Mouse (Mus musculus) layer of hippocampus, postnatal 36 days (tissue): ENCODE measurements around the gene Slc5a6. TPM values are rescaled to one million over a fixed set of nuclear protein-coding genes. Genes with fewer than 3 reads are reported as not detected.
A peak's percentile ranks its signal among the peaks of the same experiment; 100 is the strongest.
"Not testable (repeated sequence)": the region's sequence is repeated elsewhere in the genome, so short reads cannot be mapped to it uniquely, and the experiment has no call there.

ENCODE experiments used
- DNase-seq, 2 experiments: peaks; one replicate each; pipeline ENCODE4 v3.0.0; 2022
- total RNA-seq, 2 experiments: library from RNA; stranded (reverse); gene quantifications; 2 replicates each; pipeline ENCODE4 v1.2.3; 2021

The Slc5a6 gene
- total RNA-seq, 2 experiments from 2014 or later = 13.7 to 14.2 TPM

DNA sequence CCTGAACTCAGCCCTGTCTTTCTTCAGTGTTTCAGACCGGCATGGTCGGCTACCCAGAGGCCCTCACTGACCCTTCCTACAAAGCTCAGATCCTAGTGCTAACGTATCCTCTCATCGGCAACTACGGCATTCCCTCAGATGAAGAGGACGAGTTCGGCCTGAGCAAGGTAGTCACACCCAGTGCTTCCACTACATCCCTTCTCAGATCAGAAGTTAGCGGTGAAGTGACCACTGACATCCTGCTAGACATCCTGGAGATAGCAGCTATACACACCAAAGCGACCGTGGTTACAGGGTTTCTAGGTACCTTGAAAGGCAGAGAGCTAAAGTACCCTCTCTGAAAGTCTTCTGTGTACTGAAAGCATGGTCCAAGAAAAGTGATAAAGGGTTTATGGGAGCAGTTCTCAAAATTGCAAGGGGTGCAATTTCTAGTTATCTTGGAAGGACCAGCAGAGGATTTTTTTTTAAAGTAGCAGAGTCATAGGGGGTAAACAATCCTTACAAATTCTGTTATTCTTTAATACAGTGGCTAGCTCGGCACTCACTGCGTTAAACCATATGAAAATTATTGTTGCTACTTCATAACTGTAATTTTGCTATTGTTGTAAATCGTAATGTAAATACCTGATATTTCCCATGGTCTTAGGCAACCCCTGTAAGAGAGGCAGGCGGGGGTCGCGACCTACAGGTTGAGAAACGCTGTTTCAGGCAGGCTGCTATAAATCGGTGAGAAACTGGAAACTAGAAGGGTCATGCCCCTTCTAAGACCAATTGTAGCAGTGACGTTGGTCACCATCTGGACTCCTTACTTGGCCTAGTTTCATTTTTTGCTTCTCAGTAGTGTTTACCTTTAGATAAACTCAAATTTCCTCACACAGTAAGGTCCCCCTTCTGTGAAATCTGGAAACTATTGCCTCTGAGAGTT is 6.8 kb upstream of the Slc5a6 start:
- DNase-seq = no peak

DNA sequence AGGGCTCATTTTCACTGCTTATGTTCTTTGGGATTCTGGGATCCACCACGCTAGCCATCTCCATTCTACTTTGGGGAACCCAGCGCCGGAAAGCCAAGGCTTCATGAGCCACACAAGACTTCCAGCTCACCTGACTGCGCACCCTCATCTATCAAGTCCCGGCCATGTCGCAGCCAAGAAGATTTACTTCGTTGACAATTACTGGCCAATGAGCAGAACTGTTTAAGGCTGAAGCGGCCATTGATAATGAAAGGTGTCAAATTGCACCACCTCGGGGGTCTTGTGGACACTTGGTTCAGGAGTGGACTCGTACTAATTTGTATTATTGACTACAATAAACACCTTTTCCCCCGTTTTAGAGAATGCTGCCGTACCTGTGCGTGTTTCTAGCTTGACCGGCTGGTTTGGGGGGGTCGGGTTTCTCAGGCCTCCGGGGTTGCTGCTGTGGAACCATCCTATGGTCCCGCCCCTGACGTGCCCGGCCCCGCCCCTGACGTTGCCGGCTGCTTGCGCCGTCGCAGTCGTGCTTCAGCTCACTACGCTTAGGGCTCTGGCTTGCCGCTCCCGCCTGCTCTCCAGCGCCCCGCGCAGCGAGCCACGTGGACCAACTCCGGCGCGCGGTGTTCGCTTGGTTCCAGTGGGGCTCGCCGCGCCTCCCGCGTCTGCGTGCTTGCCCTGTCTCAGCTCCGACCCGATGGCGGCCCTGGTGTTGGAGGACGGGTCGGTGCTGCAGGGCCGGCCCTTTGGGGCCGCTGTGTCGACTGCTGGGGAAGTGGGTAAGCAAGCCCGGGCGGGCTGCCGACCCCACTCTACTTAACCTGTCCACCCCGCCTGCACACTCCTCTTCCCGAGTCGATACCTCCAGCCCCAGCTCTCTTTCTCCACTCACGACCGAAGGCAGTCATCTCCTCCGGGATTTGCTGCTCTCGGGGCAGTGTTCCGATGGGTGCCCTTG is 5.8 kb upstream of the Slc5a6 start, which contains the start of gene Cad:
Gene Cad (plus strand): TSS at position 520 of the 955 bp plus-strand sequence.
- DNase-seq = peak; percentile 95

DNA sequence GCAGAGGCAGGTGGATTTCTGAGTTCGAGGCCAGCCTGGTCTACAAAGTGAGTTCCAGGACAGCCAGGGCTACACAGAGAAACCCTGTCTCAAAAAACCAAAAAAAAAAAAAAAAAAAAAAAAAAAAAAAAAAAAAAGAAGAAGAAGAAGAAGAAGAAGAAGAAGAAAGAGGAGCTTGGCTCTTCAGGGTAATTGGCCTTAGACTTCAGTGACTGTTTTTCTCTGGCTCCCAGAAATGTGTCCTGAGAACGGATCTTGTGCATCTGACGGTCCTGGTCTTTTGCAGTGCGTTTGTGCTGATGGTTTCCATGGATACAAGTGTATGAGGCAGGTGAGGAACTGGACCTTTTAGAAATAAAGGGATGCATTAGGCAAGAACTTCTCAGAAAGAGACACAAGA is 5.0 kb upstream of the Slc5a6 start:
- DNase-seq = not testable (repeated sequence)

DNA sequence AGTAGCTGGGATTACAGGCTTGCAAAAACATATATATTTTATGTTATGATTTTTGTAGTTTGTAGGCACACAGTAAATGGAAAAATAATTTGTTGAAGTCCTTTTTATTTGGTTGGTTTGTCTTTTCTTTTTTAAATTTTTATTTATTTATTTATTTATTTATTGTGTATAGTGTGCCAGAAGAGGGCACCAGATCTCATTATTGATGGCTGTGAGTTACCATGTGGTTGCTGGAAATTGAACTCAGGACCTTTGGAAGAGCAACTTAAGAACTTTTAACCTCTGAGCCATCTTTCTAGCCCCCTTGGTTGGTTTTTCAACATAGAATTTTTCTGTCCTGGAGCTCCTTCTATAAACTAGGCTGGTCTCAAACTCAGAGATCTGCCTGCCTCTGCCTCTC is 1.7 kb upstream of the Slc5a6 start:
- DNase-seq = no peak

DNA sequence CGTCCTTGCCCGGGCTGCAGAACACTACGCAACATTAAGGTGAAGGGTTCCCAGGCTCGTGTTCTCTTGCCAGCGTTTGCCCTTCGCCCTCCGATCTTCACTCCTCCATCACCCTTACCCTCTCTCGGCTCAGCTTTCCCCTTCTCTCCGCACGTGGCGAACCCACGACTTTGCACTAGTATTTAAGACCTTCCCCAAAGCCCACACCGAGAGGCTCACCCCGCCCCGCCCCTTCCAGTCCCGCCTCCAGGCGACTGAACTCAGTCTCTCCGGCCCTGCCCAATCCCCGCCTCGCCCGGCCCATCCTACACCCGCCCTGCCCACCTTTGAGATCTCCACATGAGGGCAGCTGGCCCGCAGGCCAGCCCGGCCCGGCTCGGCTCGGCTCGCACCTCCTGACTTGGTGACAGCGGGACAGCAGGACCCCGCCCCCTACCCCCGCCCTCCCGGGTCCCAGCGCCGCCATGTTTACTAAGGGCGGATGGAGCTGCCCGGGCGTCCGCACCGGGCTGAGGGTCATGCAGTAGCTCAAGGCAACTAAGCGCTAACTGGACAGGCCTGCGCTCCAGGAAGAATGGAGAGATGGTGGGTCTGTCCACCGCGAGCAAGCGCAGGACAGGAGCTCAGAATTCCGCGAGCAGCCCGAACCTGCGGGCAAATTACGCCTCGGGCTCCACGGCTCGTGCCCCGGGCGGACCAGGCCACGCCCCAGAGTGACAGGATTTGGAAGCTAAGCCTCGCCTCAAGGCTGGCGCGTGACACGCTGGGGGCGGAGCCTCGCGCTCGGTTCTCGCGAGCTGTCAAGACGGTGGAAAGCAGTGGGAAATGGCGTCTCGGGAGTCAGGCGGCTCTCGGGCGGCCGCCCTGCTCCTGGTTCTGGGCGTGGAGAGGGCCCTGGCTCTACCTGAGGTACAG is 619 bp downstream of the Slc5a6 start, which contains the start of gene Atraid:
Gene Atraid (plus strand): TSS at position 465 of the 915 bp plus-strand sequence.
- peak; percentile 99 for DNase-seq

DNA sequence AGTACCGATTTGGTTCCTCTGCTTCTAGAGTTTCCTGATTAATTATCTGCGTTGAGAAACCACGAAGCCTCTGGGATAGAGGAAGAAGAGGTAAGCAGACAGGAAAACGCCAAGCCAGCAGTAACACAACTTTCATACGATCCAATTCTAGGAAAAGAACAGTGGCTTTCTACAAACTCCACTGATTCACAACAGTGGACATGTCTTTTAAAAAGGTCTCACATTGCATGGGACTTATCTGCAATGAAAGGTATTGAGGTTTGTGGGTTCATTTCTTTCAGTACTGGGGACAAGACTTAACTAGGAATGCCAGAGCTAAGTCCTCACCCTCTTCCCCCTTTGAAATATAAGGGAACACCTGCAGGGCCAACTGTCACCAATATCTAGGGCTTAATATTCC is 1.6 kb downstream of the Slc5a6 start:
- DNase-seq = no peak

DNA sequence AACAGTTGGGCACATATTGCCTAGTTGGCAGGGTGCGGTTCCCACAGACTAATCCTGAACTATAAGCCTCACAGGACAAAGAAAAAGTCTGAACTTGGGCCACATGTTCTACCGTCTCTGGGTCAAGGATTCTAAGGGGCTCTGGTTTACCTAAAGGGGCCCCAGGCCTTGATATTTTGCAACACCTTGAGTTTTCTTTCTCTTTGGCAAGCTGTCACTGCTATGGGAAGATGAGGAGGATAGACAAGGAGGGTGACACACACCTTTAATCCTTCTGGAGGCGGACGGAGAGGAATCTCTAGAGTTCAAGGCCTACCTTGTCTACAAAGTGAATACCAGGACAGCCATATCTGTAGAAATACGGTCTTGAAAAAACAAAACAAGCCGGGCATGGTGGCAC is 2.3 kb downstream of the Slc5a6 start:
- DNase-seq = no peak

DNA sequence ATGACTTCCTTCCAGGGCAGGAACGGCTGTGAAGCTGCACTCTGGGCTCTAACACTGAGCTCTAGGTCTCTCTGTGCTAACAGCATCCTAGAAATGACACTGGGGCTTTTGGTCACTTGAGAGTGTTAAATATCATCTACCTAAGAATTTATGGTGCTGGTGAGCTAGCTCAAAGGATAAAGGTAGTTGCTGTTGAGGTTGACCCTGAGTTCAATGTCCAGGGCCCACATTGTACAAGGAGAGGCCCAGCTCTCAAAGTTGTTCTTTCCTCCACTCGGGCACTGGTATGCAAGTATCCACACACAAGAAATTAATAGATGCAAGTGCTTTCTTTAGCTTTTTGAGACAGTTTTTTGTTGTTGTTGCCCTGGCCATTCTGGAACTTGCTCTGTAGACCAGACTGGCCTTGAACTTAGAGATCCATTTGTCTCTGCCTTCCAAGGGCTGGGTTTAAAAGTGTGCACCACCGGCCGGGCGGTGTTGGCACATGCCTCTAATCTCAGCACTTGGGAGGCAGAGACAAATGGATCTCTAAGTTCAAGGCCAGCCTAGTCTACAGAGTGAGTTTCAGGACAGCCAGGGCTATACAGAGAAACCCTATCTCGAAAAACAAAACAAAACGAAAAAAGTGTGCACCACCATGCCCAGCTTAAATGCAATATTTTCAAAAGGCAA is 10.4 kb downstream of the Slc5a6 start:
- no peak for DNase-seq

DNA sequence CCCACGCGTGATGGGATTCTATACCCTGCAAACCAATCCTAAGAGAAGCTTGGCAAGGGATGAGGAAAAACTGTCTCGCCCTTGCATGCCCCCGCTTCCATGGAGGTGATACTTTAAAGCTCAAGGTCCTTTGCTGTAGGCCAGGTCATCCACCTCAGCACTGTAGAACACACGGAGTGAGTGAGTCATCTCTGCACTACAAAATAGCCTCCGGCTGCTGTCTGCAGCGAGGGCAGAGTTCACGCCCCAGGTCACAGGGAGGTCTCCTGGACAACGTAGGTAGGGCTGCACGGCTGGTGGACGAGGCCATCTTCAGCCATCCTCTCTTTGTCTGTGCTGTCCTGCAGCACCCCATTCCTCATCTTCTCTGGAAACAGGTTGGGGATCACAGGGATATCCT is 12.2 kb downstream of the Slc5a6 start:
- DNase-seq = not testable (repeated sequence)

DNA sequence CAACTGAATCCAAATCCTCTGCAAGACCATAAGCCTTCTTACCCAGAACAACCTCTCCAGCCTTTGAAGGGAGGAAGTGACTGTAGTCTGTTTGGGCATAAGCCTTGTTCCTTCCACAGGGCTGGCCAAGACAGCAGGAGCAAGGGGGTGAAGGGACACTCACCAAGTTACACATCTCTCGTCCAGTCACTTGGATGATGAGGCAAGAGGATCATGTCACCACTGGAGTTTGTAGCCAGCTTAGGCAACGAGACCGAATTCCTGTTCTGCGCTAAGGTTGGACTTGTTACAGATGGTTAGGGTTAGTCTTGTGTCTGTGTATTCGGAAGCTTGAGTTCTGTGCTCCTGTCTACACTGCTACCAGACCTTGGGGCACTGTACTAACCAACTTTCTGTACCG is 14.1 kb downstream of the Slc5a6 start:
- no peak for DNase-seq

DNA sequence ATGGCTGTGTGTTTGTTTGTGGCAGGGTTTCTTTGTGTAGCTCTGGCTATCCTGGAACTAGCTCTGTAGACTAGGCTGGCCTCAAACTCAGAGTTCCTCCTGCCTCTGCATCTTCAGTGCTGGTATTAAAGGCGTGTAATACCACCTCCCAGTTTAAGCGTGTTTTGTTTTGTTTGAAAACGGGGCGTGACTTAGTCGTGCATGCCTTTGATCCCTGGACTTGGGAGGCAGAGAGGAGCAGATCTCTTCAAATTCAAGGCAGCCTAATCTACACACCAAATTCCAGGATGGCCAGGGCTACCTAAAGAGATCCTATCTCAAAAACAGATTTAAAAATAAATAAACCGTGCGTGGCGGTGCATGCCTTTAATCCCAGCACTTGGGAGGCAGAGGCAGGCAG is 17.2 kb downstream of the Slc5a6 start:
- no peak for DNase-seq

DNA sequence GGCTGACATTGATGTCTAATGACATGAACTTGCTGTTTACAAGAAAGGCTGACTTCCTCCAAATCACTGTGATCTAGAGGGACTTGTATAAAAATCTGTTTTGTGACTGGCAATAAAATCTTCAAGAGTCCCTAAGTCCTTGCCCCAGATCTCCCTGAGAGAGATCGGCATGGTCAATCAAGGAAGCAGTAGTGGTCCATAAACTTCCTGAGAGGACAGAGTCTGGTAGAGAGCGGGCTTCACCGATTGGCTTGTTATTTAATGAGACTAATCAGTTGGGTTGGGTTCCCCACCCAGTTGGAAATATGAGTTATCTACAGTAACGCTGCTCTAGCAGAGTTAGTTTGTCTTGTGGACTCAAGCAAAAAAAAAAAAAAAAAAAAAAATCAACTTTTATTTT is 17.8 kb downstream of the Slc5a6 start:
- no peak for DNase-seq

DNA sequence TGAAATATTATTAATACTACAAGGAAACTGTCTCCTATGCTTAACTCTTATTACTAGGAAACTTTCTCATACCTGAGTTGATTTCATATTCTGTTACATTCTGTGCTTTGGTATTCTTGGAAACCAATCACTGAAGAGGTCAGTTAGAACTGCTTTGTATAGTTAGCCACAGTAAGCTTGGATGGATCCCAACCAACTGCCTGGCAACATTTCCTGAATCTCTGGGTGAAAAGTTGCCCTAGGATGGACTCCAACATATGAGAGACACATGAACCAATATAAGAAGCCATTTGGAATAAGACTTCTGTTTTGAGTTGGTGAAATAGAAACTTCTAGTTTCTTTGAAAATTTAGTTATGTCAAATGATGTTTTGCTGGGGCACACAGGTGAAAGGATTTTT is 24.1 kb downstream of the Slc5a6 start:
- no peak for DNase-seq

DNA sequence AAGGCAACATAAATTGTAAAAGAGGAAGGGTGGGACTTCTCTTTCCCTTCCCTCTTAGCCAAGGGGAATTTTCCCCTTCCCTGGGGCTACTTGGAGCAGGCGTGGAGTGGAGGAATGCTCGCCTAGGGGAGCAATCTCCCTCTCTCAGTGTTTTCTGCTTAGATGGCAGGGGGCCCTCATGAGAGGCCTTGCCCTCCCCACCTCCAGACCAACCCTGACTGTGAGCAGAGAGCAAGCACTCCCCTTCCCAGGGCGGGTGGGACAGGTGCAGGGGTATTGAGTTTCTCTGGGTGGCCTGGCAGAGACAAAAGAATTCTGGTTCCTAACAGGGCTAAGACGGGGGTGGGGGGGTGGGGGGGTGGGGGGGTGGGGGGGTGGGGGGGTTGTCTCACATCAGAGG is 25.5 kb downstream of the Slc5a6 start:
- no peak for DNase-seq

DNA sequence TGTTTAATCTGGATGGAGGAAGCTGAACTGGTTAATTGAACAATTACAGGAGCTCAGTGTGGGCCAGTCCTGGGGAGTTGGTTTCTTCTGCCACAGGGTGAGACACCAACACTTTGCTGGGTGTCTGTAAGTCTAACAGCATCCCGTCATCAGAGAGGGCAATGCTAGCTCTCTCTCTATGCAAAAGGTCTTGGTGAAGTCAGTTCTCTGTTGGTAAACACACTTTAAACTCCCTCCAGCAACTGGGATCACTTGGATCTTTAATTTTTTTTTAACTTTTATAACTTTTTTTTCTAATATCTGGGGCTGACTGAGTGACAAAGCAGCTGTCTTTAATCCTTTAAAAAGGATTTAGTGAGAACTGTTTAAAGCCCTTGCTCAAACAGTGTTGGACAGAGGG is 26.0 kb downstream of the Slc5a6 start:
- DNase-seq = no peak

DNA sequence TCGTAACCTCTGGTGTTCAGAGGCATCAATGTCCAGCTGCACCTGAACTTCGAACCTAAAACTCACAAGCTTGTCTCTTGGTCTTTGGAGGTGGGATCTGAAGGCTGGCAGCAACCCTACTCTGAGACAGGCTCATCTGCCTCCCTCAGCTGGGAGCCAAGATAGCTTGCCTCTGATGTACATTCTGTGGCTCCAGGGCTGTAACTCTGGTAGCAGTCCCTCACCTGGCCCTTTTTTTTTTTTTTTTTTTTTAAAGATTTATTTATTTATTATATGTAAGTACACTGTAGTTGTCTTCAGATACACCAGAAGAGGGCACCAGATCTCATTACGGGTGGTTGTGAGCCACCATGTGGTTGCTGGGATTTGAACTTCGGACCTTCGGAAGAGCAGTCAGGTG is 26.9 kb downstream of the Slc5a6 start:
- DNase-seq = not testable (repeated sequence)

DNA sequence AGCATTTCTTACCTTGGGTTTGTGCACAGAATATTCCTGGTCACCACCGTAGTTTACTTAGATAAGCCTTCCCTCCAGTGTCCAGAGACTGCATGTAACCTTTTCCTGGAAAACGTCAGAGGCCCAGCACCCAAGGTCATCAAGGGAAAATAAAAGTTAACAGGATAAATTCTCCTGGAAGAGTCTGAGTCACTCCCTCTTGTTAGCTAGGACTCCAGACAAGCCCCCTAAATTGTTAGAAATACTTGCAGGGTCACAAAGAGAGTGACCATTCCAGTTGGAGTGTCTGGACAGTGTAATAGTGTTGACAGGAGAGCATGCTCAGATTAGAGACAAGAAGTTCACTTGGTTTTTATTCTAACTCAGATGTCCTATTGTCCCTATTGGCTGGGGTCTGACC is 32.8 kb downstream of the Slc5a6 start:
- DNase-seq = no peak

DNA sequence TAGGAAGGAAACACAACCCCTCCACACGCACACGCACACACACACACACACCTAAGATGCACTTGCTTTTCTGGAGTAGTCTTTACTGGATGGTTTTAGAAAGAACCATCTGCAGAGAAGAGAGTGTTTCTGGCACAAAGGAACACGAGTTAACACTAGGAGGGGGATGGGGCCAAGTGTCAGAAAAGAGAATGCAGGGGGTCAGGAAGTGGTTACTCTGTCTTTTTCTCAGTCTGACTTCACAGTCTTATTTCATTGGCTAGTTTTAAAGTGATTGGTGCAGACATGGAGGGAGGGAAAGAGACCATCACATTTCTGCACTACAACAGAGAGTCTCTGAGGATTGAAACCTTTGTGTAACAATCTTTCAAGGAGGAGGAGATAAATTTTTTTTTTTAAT is 36.0 kb downstream of the Slc5a6 start:
- DNase-seq = no peak

DNA sequence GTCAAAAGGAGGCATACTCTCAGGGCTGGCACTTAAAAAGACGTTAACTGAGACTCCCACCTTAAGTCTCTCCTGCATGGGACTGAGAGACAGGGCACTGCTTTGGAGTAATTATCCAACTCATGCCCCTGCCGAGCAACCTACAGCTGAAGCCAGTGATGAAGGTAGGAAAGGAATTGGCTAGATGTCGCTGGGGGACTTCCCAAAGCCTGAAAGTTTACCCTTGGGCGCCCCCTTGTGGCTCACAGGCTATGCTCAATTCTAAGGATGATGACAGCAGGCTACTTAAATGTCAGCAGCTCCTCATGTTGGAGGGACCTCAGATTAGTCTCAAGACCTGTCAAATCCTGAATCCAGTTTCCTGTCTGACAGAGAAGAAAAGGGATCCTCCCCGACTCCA is 44.5 kb downstream of the Slc5a6 start:
- DNase-seq = peak; percentile 86 to 89

DNA sequence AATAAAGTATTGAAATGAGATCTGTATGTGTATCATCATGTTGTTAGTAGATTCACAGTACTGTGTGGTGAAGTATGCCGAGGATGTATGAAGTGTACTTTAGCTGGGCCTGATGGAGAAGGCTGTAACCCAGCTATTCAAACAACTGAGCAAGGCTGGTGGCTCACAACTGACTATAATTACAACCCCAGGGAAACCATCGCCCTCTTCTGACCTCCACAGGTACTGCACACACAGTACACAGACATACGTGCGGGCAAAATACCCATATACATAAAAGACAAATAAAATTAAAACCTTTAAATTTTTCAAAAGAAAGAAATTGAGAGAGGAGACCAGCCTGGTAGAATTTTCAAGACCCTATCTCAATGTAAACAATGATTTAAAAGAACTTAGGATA is 47.2 kb downstream of the Slc5a6 start:
- DNase-seq = no peak

DNA sequence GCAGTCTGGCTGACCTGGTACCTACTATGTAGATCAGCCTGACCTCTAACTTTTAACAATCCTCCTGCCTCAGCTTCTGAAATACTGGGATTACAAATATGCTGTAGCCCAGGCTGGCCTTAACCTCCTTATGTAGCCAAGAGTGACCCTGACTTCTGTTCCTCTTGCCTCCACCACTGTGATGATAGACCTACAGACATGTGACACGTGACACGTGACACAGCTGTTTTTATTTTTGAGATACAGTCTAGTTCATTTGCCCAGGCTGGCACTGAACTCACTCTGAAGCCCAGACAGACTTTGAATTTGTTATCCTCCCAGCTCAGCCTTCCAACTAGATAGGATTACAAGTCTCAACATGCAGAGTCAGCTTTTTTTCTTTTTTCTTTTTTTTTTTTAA is 47.7 kb downstream of the Slc5a6 start:
- DNase-seq = no peak
